Mouse (Mus musculus): ENCODE results near the gene Urad. TPM values are rescaled to one million over a fixed set of nuclear protein-coding genes. Genes with fewer than 3 reads are reported as not detected.

Urad gene
- not detected for total RNA-seq (2023)

GRCm38 (mm10) chr5:147322183-147322582, at the start of gene Urad:
Gene Urad, minus strand, starts transcription at chr5:147322440.

GRCm38 (mm10) chr5:147306638-147307397, 15.4 kb downstream of the Urad start, which contains the start of gene Cdx2:
Gene Cdx2, minus strand, starts transcription at chr5:147307270.

GRCm38 (mm10) chr5:147269926-147270672, 52.1 kb downstream of the Urad start, which contains the start of gene Pdx1:
Gene Pdx1, plus strand, starts transcription at chr5:147269959.

Other genes starting within 250 kb of the Urad start
- gene Lnx2, start 245.9 kb downstream of the Urad start, total RNA-seq (2023) = 1 to 10 TPM; 4.1 to 6.1 TPM
- gene Polr1d, start 245.4 kb downstream of the Urad start, total RNA-seq (2023) = 10 to 100 TPM; 56.8 to 66.6 TPM
- not detected for gene Gsx1, start 133.7 kb downstream of the Urad start, total RNA-seq (2023)
- gene Pdx1, start 52.5 kb downstream of the Urad start, total RNA-seq (2023) = not detected
- not detected for gene Cdx2, start 15.2 kb downstream of the Urad start, total RNA-seq (2023)
- 1 to 10 TPM; 4.7 to 6.6 TPM for gene Flt3, start 78.0 kb upstream of the Urad start, total RNA-seq (2023)
- 100 to 1,000 TPM; 174 to 190 TPM for gene Pan3, start 107.7 kb upstream of the Urad start, total RNA-seq (2023)